Mouse (Mus musculus): ENCODE measurements around the gene Cpeb3.

- TF ChIP-seq CTCF (IDR thresholded peaks at IDR 0.05; ENCODE audit: low read depth) (no peak), EP300 (optimal IDR thresholded peaks at IDR 0.05) (no peak)
These were observed 34.2 kb downstream of the Cpeb3 start for GRCm38 (mm10) chr19:37174116-37174715.
